Mouse (Mus musculus): ENCODE results near the gene Helz2. TPM values are rescaled to one million over a fixed set of nuclear protein-coding genes. Genes with fewer than 3 reads are reported as not detected.
"Not testable (repeated sequence)": the region's sequence is repeated elsewhere in the genome, so short reads cannot be mapped to it uniquely, and the experiment has no call there.

Helz2 gene
- polyA plus RNA-seq (2012; rRNA removed), result 36.1 and 67.3 TPM in 2 replicates

DNA sequence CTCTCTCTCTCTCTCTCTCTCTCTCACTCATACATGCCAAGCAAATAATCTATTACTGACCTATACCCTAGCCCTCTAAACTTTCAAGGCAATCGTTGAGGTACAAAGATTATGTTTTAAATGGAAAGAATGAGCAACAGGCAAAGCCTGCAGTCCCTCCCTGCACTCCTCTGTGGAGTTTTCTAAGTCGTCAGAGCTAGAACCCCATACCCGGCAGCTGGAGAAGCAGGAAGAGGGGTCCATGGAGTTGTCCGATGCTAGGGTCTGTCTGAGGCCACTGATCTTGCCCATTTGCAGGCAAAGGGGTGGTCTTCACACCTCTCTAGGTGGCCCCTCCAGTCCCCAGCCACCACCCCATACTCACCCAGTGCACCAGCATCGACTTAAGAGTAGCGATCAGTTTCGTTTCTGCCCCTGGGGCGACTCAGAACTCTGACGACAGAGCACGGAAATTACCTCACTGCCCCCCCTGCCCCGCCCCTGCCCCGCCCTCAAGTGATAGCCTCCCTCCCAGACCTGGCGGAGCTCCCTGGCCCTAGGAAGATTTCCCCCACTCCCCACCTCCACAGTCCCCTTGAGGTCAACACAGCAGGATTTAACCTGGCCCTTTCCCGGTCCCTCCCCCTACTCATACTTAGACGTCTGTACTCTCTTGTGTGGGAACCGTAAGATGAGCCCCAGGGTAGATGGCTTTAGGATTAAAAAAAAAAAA lies at the start of gene Helz2:
Gene Helz2 (minus strand): TSS at position 426 of the 712 bp plus-strand sequence.
- TF ChIP-seq POLR2A (IDR thresholded peaks at IDR 0.05; ENCODE audit: low read depth, low read length) (peak; percentile 85), CTCF (IDR thresholded peaks at IDR 0.05; ENCODE audit: extremely low read depth, insufficient read length, insufficient replicate concordance, low read depth, low read length) (no peak; the same call in 1 of the 2 replicates)
- H3K4me1 ChIP-seq (ENCODE audit: control insufficient read depth, insufficient read depth, insufficient read length, low read length), result peaks cover 31% of the 10 kb centered on the region
- no peaks in the 10 kb centered on the region for H3K27me3 ChIP-seq (ENCODE audit: control insufficient read depth, insufficient read depth, low read length)
- H3K4me3 ChIP-seq (ENCODE audit: low read depth, low read length), result peak within 1 kb of the TSS; percentile 88
- peak within 1 kb of the TSS; percentile 86 for H3K27ac ChIP-seq (ENCODE audit: insufficient read depth, low read depth, low read length)
- WGBS, result 2% methylated on average over 16 of the region's 16 CpGs
- peaks cover 29% of the 10 kb centered on the region for H3K36me3 ChIP-seq (ENCODE audit: control insufficient read depth, insufficient read depth, low read length)

DNA sequence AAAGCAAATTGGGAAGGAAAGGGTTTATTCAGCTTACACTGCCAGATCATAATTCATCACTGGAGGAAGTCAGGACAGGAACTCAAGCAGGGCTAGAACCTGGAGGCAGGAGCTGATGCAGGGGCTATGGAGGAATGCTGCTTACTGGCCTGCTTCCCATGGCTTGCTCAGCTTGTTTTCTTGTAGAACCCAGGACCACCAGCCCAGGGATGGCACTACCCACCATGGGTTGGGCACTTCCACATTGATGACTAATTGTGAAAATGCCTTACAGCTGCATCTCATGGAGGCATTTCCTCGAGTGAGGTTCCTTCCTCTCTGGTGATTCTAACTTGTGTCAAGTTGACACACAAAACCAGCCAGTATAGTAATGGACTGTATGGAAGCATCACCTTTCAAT lies 49.1 kb upstream of the Helz2 start:
- TF ChIP-seq POLR2A (IDR thresholded peaks at IDR 0.05; ENCODE audit: low read depth, low read length), result no peak
- TF ChIP-seq CTCF (IDR thresholded peaks at IDR 0.05; ENCODE audit: extremely low read depth, insufficient read length, insufficient replicate concordance, low read depth, low read length), result no peak
- WGBS, result 55% methylated on average over 1 of the region's 1 CpGs
- H3K27ac ChIP-seq (ENCODE audit: insufficient read depth, low read depth, low read length), result no peak overlapping the region
- no peaks in the 10 kb centered on the region for H3K36me3 ChIP-seq (ENCODE audit: control insufficient read depth, insufficient read depth, low read length)
- no peaks in the 10 kb centered on the region for H3K27me3 ChIP-seq (ENCODE audit: control insufficient read depth, insufficient read depth, low read length)
- peaks cover 7% of the 10 kb centered on the region; the same call in 1 of the 2 replicates for H3K4me1 ChIP-seq (ENCODE audit: control insufficient read depth, insufficient read depth, insufficient read length, low read length)
- H3K4me3 ChIP-seq (ENCODE audit: low read depth, low read length), result no peak overlapping the region

- Histone ChIP-seq H3K27ac (ENCODE audit: insufficient read depth, low read depth, low read length) (peak overlapping the region; percentile 1; the same call in 1 of the 2 replicates), H3K27me3 (ENCODE audit: control insufficient read depth, insufficient read depth, low read length) (no peaks in the 10 kb centered on the region), H3K36me3 (ENCODE audit: control insufficient read depth, insufficient read depth, low read length) (peaks cover 5% of the 10 kb centered on the region), H3K4me3 (ENCODE audit: low read depth, low read length) (peak overlapping the region; percentile 74; the same call in 1 of the 2 replicates), H3K4me1 (ENCODE audit: control insufficient read depth, insufficient read depth, insufficient read length, low read length) (peaks cover 7% of the 10 kb centered on the region; the same call in 1 of the 2 replicates)
- TF ChIP-seq CTCF (IDR thresholded peaks at IDR 0.05; ENCODE audit: extremely low read depth, insufficient read length, insufficient replicate concordance, low read depth, low read length) (no peak), POLR2A (IDR thresholded peaks at IDR 0.05; ENCODE audit: low read depth, low read length) (no peak)
- WGBS, result 38% methylated on average over 3 of the region's 3 CpGs
These were observed 46.9 kb upstream of the Helz2 start for GRCm38 (mm10) chr2:181288691-181289090.

- H3K36me3 ChIP-seq (ENCODE audit: control insufficient read depth, insufficient read depth, low read length); H3K27me3 ChIP-seq (ENCODE audit: control insufficient read depth, insufficient read depth, low read length); H3K4me1 ChIP-seq (ENCODE audit: control insufficient read depth, insufficient read depth, insufficient read length, low read length): not testable (repeated sequence)
- Histone ChIP-seq H3K27ac (ENCODE audit: insufficient read depth, low read depth, low read length) (peak within 1 kb of the TSS; percentile 91), H3K4me3 (ENCODE audit: low read depth, low read length) (peak within 1 kb of the TSS; percentile 93)
- WGBS, result 11% methylated on average over 35 of the region's 38 CpGs
- TF ChIP-seq CTCF (IDR thresholded peaks at IDR 0.05; ENCODE audit: extremely low read depth, insufficient read length, insufficient replicate concordance, low read depth, low read length) (peak; percentile 52; the same call in 1 of the 2 replicates), POLR2A (IDR thresholded peaks at IDR 0.05; ENCODE audit: low read depth, low read length) (peak; percentile 48; the same call in 1 of the 2 replicates)
These were observed 46.1 kb upstream of the Helz2 start, which contains the start of gene Gmeb2 for GRCm38 (mm10) chr2:181287958-181288350. Gmeb2 (minus strand) TSS chr2:181288035.

DNA sequence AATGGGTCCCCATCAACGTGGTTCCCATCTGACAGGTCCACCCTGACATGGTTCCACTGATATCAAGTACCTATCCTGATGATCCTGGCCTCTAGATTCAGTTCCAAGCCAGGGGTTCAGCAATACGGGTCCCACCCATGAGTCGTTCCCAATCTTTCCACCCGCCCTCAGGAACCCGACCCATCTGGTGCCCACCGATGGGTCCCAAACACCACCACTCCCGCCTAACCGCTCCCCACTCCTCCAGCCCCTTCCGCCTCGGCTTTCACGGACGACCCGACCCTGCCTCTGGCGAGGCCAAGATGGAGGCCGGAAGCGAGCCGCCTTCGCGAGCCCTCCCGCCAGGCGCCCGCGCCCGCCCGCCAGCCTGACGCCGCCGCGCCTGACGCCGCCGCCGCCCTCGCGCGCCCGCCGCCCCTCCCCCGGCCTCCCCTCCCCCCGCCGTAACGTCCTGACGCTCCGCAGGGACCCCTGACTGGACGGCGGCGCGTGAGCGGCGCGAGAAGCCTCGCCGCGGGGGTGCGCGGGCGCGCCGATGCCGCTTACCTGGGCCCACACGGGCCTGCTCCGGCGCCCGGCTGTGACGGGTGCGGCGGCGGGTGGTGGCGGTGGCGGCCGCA lies 45.6 kb upstream of the Helz2 start:
- Histone ChIP-seq H3K4me1 (ENCODE audit: control insufficient read depth, insufficient read depth, insufficient read length, low read length) (peaks cover 7% of the 10 kb centered on the region; the same call in 1 of the 2 replicates), H3K36me3 (ENCODE audit: control insufficient read depth, insufficient read depth, low read length) (peaks cover 7% of the 10 kb centered on the region), H3K27me3 (ENCODE audit: control insufficient read depth, insufficient read depth, low read length) (no peaks in the 10 kb centered on the region), H3K27ac (ENCODE audit: insufficient read depth, low read depth, low read length) (peak overlapping the region; percentile 91), H3K4me3 (ENCODE audit: low read depth, low read length) (peak overlapping the region; percentile 93)
- no peak for TF ChIP-seq CTCF (IDR thresholded peaks at IDR 0.05; ENCODE audit: extremely low read depth, insufficient read length, insufficient replicate concordance, low read depth, low read length)
- TF ChIP-seq POLR2A (IDR thresholded peaks at IDR 0.05; ENCODE audit: low read depth, low read length), result peak; percentile 65
- WGBS, result 4% methylated on average over 50 of the region's 71 CpGs

DNA sequence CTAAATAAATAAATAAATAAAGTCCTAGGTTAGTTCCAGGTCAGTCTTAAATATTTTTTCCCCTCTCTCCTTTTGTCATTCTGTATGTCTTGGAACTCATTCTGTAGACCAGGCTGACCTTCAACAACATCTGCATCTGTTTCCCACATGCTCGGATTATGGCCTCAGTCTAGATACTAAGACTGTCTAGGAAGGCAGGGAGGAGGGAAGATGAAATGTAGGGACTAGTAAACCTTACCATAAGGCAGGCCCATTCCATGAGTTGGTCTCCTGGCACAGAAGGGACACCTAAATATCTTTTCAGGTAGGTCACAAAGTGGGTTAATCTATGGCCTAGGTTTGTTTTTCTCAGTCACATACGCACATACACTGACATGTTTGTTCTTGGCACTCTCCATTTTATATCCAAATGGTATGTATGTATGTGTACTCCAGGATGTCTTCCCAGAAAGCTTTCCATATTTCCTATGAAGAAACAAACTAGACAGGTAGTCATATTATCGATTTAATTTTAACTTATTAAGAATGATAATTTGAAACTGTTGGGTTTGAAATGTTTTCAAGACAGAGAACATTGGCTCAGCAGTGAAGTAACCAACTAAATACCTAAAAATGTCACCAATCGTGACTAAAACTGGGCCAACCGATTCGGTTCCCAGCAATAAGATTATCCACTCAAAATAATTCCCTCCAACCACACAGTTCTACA lies 45.0 kb upstream of the Helz2 start:
- no peaks in the 10 kb centered on the region for H3K27me3 ChIP-seq (ENCODE audit: control insufficient read depth, insufficient read depth, low read length)
- TF ChIP-seq CTCF (IDR thresholded peaks at IDR 0.05; ENCODE audit: extremely low read depth, insufficient read length, insufficient replicate concordance, low read depth, low read length) (no peak), POLR2A (IDR thresholded peaks at IDR 0.05; ENCODE audit: low read depth, low read length) (no peak)
- peaks cover 7% of the 10 kb centered on the region for H3K36me3 ChIP-seq (ENCODE audit: control insufficient read depth, insufficient read depth, low read length)
- H3K4me3 ChIP-seq (ENCODE audit: low read depth, low read length), result peak overlapping the region; percentile 93
- 31% methylated on average over 6 of the region's 6 CpGs for WGBS
- peak overlapping the region; percentile 91 for H3K27ac ChIP-seq (ENCODE audit: insufficient read depth, low read depth, low read length)
- H3K4me1 ChIP-seq (ENCODE audit: control insufficient read depth, insufficient read depth, insufficient read length, low read length), result peaks cover 7% of the 10 kb centered on the region; the same call in 1 of the 2 replicates
